Mouse (Mus musculus): ENCODE measurements at regions not wholly inside any gene's neighbourhood (a gene's known extent, or its start where the extent isn't known, plus 50 kb on each side); places are given as distances from the start of the nearest gene placed in this dataset.

DNA sequence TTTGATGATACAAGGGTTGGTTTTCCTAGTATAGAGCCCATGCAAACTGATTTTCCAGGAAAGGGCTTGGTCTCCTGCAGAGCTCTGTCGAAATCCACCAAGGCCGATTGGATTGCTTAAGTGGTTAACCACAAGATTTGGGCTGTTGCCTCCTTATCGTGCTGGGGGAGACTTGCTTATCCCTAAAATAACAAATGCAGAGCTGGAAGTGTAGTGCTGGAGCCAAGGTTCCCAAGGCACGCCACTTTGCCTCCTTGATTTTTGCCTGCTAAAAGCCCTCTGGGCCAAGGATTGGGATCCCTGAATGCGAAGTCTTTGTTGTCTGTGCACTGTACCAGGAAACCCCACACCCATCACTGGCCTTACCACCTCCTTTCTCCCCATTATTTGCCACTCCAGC lies 52.8 kb upstream of the Tmem178 start:
- ATAC-seq (replicated peaks; ENCODE audit: poor library complexity) = peak; percentile 71

DNA sequence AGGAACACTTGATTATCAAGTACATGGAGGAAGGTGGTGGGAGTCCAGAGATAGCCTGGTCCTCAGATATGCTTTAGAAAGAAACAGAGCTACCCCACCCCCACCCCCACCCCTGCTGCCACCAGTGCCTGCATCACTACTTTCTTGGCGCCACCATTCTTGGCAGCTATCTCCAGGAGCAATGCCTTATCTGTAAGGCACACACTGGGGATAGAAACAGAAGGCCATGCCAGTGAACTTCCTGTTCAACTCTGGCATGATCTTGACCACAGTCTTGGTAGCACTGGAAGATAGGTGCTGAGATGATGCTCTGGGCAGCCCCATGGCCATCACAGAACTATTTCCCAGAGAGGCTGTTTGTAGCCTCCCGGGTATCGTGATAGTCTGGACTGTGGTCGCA lies 55.3 kb upstream of the Tmem178 start:
- peak; percentile 79 for ATAC-seq (replicated peaks; ENCODE audit: poor library complexity)

DNA sequence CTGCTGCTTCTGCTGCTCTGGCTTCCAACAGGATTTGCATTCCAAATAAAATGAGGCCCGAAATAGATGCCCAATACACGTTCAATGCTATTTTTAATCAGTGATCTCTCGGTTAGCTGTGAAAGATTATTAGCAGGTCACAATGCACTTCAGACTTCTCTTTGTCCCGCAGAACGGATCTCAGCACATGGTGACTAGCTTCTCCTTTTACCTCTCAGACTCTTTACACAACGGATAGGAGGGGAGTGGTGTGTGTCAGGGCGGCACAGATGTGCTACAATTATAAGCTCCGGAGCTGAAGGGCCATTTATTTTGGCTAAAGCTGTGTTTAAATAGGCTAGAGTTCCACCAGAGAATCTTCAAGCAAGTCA lies 56.7 kb upstream of the Tmem178 start:
- peak; percentile 47 for ATAC-seq (replicated peaks; ENCODE audit: poor library complexity)

DNA sequence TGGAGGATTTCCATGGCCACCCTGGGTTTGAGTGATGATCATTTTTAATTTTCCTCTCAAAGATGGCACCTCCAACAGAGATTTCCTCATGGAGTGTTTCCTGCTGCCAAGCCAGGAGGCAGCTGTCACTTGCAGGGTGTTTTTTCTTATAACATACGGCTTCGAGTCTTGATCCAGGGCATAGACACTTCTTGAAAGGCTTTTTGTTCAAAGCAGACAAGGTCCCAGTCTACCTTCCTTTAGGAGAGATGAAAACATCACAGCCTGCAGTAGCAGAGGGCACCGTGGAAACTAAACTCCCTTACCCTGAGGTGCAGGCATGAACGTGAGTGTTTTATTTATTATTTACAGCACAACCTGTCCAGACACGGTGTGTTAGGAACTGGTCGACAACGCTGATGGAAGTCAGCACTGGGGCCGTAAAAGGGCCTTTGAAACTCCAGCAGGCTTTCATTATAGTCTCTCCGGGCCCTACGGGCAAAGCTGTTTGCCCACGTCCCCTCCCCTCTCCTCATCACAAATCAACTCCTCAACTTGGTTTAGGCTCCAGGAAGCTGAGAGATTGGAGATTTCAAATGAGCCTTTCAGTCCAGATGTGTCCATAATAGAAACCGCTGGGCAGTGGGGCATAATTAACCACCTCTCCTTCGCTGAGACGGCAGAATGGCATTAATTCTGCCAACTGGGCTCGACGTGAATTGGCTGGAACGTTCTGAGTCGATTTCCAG lies 57.2 kb upstream of the Tmem178 start:
- no peak for ATAC-seq (replicated peaks; ENCODE audit: poor library complexity)

DNA sequence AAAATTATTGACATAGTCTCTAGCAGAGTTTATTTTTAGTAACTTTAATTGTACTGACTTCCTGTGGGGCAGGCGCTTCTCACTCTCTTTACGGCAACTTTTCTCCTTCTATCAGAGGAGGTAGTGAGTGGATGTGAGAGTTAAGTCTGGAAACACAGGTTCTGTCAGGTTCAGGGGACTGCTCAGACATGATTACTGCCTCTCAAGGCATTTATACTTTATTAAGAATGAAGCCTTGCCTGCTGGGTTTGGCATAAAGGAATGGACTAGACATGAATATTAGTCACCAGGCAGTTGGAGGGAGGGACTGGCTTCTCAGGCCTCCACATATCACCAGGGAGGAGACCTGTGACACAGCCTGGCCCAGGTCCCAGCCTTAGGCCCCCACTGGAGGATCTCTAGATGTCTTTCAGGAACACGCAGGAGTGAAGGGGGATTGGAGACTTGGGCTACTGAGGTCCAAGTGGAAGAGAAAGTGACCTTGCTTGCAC lies 58.2 kb upstream of the Tmem178 start:
- ATAC-seq (replicated peaks; ENCODE audit: poor library complexity) = no peak

DNA sequence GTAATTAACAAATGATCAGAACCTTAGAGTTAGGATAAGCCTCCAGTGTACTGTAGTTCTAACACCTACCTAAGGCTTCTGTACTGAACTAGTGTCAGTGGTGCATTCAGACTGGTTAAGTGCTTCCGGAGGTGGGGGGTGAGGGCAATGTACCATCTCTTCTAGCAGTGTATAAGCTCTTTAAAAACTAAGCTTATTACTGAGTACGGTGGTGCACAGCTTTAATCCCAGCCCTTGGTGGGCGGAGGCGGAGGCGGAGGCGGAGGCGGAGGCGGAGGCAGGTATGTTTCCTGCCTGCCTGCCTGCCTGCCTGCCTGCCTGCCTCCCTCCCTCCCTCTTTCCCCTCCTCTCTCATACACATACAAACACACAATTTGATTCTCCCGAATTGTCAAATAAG lies 58.7 kb upstream of the Tmem178 start:
- no peak for ATAC-seq (replicated peaks; ENCODE audit: poor library complexity)

DNA sequence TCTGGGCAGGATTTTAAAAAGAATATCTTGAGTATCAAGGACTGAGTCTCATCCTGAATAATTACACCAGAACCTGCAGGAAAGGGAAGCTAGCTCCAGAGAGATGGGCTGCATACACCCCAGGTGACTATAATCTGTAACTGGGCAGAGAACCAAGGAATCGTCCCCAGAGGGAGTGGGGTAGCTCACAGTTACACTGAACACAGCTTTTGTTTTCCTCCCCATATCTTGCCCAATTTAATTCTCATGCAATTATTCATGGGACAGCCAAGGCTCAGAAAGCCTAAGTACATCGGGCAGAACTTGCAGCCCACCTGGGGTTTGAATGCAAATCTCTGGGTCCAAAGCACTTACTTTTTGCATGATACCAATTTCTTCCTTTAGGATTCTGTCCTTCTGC lies 59.5 kb upstream of the Tmem178 start:
- ATAC-seq (replicated peaks; ENCODE audit: poor library complexity) = no peak

DNA sequence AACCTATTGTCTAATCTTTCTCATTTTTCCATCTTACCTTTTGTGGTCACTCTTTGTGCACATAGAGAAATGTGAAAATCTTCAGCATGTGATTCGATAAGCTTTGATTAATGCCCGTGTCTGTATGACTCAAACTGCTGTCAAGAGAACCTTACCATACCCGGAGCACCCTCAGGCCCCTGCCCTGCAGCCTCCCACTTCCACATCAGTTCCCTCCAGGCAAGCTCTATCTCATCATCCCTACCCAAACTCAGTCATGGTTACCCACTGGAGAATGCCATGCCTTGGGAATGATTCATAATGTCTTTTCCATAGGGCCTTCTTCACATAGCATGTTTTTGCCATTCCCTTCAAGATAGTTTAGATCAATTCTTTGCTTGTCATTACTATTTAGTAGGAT lies 62.0 kb upstream of the Tmem178 start:
- ATAC-seq (replicated peaks; ENCODE audit: poor library complexity) = no peak

DNA sequence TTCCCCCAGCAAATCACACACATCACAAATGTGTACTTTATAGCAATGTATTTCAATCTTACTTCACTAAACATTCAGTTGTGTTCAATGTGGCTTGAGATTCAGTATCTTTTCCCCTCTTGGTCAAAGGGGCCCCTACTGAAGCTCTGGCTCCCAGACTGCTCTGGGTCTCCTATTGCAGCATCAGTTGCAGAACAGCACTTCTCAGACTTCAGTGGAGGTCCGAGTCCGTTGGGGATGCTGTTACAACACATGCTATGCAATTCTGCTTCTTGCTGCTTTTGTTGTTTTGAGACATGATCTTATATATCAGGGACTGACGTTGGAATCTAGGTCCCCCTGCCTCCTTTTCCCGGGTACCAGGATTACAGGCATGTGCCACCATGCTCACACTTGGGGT lies 64.1 kb upstream of the Tmem178 start:
- peak; percentile 96 for ATAC-seq (replicated peaks; ENCODE audit: poor library complexity)

DNA sequence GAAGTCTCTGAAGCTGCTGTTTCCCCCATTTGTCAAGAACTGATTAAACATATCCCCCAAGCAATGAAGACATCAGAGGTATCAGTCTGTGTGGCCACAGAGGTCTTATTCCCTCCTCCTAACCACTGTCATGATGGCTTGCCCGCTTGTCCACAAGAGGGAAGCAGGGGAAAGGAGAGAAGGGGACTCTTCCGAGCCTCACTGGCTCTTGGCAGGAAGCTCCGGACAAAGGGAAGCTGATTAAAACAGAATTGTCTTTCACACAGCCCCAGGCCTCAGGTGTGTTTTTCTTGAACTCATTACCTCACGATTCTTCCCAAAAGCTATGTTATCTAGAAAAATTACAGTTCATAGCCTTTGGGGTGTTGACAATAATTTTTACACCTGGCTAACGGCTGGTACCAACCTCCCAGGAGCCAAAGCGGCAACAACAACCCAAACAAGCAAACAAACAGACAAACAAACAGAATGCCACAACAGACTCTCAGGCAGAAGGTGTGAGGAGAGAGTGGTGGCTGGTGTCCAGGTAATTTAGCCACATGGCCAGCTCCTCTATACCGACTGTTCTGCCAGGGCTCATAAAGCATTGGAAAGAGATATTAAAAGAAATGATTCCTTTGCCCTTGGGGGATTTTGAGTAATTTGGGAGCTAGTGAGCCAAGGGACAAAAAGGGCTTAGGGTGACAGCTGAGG lies 68.9 kb upstream of the Tmem178 start:
- ATAC-seq (replicated peaks; ENCODE audit: poor library complexity) = peak; percentile 48; the same call in 1 of the 2 replicates

DNA sequence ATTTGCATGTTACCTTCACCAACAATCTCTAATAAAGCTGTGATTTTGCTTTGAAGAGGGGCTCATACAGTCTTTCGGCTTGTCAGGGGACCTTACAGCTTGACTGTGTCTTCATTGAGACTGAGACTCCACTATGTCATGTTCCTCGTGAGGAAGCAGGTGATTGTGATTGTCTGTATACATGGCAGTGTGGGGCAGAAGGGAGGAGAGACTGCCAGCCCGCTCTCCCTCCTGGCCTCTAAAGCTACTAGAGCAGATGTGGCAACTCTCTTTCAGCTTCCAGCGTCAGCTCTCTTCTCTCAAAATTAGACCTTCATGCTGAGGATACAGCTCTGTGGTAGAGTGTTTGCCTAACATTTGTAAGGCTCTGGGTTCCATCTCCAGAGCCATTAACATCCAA lies 73.5 kb upstream of the Tmem178 start:
- ATAC-seq (replicated peaks; ENCODE audit: poor library complexity) = no peak

DNA sequence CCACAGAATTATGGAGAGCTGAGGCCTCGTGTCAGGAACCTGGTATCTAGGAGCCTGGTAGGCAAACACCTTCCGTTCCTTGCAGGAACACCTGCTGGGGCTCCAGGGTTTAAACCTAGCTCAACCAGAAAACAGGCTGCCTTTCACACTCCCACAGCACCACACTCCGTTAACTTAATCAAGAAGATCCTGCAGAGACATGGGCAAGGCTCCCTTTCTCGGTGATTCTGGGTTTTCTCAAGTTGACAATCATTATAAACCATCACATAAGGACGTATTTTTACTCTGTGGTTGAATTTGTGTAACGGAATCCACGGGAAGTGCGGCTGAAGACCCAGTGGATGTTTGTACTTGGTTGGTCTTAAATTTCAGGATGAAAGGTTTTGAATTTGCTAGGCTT lies 82.1 kb upstream of the Tmem178 start:
- no peak for ATAC-seq (replicated peaks; ENCODE audit: poor library complexity)

DNA sequence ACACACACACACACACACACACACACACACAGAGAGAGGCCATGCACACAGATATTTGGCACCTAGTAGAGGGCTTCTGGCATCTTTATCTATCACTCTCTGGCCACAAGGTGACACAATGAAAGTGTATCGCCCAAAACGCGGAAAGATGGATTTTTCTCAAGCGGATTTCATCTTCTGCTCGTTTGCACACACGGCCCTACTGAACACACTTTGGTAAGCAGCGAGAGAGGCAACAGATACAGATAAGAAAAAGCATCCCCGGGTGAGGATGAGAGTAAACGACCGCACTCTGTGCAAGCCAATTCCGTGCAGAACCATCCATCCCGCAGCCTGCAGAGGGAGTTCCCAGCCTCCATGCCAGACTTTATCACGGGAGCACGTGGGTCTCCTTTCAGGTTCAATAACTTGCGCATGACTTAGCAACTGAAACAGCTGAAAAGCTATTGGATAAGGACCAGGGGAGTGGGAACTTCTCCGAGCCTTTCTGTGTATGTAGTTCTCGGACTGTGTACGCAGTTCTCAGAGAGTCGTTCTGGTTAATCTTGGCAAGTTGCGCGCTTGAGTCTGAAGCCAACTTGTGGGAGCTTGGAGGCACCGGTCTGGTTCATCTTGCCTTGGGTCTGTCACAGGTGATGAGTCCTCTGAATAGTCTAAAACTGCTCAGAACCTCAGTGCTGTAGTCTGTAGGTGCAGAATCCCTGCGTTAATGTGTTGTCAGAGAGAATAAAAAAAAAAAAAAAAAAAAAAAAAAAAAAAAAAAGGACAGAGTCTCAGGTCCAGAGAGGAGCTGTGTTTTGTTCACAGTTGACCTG lies 97.2 kb upstream of the Tmem178 start:
- no peak for ATAC-seq (replicated peaks; ENCODE audit: poor library complexity)

DNA sequence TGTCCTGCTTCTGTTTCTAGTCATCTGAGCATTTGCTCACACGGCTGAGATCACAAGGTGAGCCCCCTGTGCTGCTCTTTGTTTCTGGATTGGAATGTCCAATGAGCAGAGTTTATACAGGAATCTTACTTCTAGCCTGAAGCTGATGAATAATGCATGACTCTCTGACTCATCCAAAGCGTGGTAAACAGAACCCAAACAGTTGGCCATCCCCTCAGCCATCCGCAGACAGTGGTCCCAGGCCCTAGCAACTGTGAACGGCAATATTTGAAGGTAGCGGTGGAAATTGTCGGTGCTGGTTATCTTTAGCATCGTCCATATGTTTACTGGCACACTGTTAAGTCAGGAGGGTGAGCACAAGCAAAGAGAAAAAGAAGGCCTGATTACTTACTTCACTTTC lies 99.1 kb upstream of the Tmem178 start:
- ATAC-seq (replicated peaks; ENCODE audit: poor library complexity) = no peak

DNA sequence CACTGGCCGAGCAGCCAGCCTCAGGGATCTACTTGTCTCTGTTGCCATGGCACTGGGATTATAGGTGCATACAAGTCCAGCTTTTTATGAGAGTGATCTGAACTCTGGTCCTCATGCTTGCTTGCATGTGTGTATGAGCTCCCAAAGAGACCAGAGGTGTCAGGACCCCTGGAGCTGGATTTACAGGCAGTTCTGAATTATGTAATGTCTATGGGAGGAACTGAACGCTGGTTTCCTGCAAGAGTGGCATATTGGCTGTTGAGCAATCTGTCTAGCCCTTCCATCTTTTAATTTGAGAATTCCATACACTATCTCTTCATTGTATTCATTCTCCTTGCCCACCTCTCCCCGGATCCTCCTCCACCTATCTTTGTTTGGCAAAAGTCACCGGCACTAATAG lies 102.5 kb upstream of the Tmem178 start:
- peak; percentile 76 for ATAC-seq (replicated peaks; ENCODE audit: poor library complexity)

DNA sequence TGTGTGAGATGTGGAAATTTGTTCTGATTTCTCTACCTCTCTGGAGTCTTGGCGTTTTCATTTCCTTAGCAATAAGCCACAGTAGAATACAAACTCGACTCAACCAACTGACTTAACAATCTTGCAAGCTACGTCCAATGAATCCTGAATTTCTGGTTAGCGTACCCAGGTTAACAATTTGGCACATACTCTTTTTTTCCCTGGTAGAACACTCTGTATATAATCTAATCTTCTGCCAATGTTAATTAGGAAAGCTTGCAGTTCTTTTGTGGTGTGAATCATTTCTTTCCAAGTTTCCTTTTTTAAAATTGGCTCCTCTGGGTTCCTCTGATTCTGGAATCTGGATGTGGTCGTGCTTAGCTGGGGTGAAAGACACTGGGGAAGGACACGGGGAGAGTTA lies 103.5 kb upstream of the Tmem178 start:
- no peak for ATAC-seq (replicated peaks; ENCODE audit: poor library complexity)

DNA sequence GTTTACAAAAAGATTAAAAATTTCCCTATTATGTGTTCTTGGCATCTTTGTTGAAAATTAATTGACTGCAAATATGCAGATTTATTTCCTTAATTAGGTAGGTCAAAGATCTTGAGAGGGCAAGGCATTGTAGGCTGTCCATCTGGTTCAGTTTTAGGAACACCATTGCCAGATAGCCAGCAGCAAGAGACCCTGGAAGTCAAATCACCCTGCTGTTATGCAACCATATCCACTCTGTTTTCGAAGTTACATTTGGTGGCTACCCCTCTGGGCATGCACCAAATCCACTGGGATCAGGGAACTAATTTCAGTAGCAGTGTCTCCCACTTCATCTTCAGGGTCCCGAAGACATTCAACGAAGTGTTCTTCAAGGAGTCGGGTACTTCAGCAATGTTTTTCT lies 104.0 kb upstream of the Tmem178 start:
- ATAC-seq (replicated peaks; ENCODE audit: poor library complexity) = no peak

DNA sequence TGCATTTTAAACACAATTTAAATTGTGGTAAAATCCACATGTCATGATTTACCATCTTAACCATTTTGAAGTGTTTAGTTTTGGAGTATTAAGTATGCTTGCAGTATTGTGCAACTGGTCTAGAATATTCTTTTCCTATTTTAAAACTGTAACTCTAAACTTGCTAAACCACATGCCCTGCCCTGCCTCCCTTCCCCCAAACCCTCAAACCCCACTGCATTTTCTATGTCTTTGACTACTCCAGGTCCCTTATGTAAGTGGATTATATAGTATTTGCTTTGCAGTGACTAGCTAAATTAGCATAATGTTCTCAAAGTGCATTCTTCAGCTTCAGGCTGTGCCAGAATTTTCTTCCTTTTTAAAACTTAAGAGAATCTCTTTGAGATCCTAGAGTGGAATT lies 106.4 kb upstream of the Map4k3 start:
- peak; percentile 60; the same call in 1 of the 2 replicates for ATAC-seq (replicated peaks; ENCODE audit: poor library complexity)

DNA sequence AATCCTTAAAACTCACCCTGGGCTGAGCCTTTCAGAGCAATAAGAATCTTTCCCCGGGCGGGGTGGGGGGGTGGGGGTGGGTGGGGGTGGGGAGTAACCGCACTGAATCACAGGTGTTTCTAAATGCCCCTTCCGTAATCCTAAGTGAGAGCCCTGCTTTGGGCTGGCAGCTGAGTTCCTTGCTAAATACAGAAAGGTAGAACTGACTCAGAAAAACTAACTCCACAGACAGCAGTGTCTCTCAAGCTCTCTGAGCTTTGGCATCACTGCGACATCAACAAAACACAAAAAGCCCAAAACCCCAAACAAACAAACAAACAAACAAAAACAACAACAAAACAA lies 105.9 kb upstream of the Map4k3 start:
- peak; percentile 25; the same call in 1 of the 2 replicates for ATAC-seq (replicated peaks; ENCODE audit: poor library complexity)

DNA sequence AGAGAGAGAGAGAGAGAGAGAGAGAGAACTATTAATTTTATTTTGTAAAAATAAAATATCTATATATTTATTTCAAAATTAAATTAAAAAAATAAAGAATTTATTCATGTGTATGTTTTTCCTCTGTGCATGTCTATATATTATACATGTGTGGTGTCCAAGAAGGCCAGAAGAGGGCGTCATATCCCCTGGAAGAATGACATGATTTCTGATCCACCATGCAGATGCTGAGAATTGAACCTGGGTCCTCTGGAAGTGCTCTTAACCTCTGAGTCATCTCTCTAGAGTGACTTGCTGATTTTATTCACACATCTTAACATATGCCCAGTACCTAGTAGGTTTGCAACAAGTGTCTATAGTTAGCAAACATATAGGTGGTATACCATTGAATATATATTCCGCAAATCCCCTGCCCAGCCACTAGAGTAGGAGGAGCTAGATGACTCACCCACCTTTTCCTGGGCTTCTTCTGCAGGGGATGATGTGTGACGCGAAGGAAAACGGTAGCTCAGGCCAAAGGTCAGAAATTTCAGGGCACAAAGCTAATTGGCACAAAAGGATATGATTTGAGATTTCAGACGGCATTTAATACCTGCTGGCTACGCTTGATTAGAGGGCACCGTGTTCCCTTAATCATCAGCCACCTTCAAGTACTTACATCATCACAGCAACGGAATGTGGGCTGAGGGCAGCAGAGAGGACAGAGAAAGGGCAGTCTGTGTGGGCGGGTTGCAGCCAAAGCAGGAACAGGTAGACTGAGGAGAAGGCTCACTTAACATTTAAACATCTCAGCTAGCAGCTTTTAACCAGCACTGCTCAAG lies 105.3 kb upstream of the Map4k3 start:
- ATAC-seq (replicated peaks; ENCODE audit: poor library complexity) = peak; percentile 61

DNA sequence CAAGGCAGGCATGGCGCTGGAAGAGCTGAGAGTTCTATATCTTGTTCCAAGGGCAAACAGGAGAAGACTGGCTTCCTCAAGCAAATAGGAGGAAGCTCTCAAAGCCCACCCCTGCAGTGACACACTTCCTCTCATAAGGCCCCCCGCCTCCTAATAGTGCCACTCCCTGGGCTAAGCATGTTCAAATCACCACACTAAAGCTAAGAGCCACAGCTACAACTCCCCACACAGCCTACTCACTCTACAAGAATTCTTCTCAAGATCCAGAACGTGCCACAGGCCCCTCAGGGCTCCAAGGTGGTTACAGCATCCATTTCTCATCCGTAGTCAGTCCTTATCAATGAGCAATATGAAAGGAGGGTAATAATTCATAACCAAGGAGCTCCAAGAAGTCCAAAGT lies 103.4 kb upstream of the Map4k3 start:
- ATAC-seq (replicated peaks; ENCODE audit: poor library complexity) = no peak

Data from megakaryocyte progenitor cell, adult 5-6 weeks (primary cell).